Mouse (Mus musculus): ENCODE results near the gene Nol10. TPM values are rescaled to one million over a fixed set of nuclear protein-coding genes. Genes with fewer than 3 reads are reported as not detected.

The Nol10 gene
- polyA plus RNA-seq, 1 experiment from 2014 or later, result 36.1 TPM

DNA sequence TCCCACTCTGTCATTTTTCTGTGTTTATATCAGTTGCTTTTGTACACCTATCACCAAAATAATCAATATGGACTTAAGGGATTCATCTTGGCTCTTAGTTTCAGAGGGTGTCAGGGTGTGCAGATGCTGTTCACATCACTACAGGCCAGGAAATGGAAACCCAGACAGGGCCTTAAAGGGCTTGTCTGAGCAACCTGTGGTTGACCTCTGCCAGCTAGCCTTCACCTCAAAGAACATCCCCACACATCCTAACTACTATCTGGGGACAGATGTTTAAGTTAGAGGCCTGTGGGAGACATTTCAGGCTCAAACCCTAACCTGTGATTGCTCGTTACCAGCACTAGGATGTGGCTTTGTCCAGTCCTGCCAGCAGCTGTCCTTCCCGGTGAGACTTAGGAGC lies 82.3 kb downstream of the Nol10 start:
- peaks cover 2% of the 10 kb centered on the region; the same call in 1 of the 2 replicates for H3K36me3 ChIP-seq (ENCODE audit: control insufficient read depth, insufficient read depth, low read length)
- no peak overlapping the region for H3K4me2 ChIP-seq (ENCODE audit: low read depth, low read length, severe bottlenecking)
- 90% methylated on average over 2 of the region's 2 CpGs for WGBS

DNA sequence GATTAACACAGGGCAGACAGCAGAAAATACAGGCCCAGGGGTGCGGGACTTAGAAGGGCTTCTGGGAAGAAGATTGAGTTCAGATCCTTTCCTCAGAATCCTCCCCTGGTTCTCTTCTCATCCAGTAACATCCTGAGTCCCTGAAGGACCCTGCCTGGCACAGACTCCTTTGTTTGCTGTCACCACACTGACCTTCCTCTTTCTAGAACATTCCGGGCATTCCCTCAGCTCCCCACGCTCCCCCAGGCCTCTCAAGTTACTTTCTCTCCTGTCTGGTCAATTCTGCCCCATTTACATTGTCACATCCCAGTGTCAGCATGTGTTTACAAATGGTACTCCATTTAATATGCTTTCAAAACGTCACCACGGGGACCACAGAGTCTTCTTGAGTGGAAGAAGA lies 82.9 kb downstream of the Nol10 start:
- H3K27me3 ChIP-seq (ENCODE audit: control insufficient read depth, insufficient read depth, low read length), result no peaks in the 10 kb centered on the region
- 87% methylated on average over 5 of the region's 5 CpGs for WGBS
- no peak overlapping the region for H3K4me3 ChIP-seq (ENCODE audit: low read depth, low read length)
- H3K4me2 ChIP-seq (ENCODE audit: low read depth, low read length, severe bottlenecking), result no peak overlapping the region
- no peak overlapping the region for H3K9ac ChIP-seq (ENCODE audit: low read length)
- no peak for DNase-seq (ENCODE audit: low spot score)
- H3K27ac ChIP-seq (ENCODE audit: low read depth, low read length), result no peak overlapping the region
- H3K9me3 ChIP-seq (ENCODE audit: control insufficient read depth, low read length), result no peaks in the 10 kb centered on the region
- ATAC-seq (replicated peaks; ENCODE audit: low FRiP score), result no peak
- H3K36me3 ChIP-seq (ENCODE audit: control insufficient read depth, insufficient read depth, low read length), result peaks cover 2% of the 10 kb centered on the region; the same call in 1 of the 2 replicates
- no peaks in the 10 kb centered on the region for H3K4me1 ChIP-seq (replicated peaks; ENCODE audit: control insufficient read depth, insufficient read depth, low read length)

More for the DNA sequence above, 82.3 kb downstream of the Nol10 start:
- Histone ChIP-seq H3K9ac (ENCODE audit: low read length) (no peak overlapping the region), H3K27ac (ENCODE audit: low read depth, low read length) (no peak overlapping the region), H3K27me3 (ENCODE audit: control insufficient read depth, insufficient read depth, low read length) (no peaks in the 10 kb centered on the region), H3K4me3 (ENCODE audit: low read depth, low read length) (no peak overlapping the region), H3K9me3 (ENCODE audit: control insufficient read depth, low read length) (no peaks in the 10 kb centered on the region), H3K4me1 (replicated peaks; ENCODE audit: control insufficient read depth, insufficient read depth, low read length) (no peaks in the 10 kb centered on the region)
- DNase-seq (ENCODE audit: low spot score), result no peak
- no peak for ATAC-seq (replicated peaks; ENCODE audit: low FRiP score)

DNA sequence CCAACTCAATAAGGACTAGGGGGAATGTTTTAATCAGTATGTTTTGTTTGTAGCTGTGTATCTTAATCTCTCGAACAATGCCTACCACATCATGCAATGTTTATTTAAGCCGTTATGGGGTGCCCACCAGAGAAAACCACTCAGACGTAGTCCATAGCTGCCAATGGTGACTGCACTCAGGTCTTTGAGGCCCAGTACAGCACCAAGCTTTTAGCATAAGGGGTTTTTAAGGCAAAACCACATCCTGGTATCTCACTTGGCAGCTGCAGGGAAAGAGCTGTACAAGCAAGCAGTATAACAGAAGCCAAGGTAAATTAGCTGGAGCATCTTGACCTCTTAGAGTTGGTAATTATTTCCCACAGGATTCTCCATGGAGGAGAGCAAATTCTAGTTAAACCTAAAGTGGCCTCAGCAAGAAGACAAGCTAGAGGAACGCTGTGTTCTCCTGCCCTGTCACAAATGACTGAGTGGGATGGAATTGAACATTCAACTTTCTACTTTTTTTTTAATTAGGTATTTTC lies 83.6 kb downstream of the Nol10 start:
- Histone ChIP-seq H3K27ac (ENCODE audit: low read depth, low read length) (no peak overlapping the region), H3K4me2 (ENCODE audit: low read depth, low read length, severe bottlenecking) (no peak overlapping the region), H3K36me3 (ENCODE audit: control insufficient read depth, insufficient read depth, low read length) (peaks cover 2% of the 10 kb centered on the region; the same call in 1 of the 2 replicates), H3K4me3 (ENCODE audit: low read depth, low read length) (no peak overlapping the region), H3K4me1 (replicated peaks; ENCODE audit: control insufficient read depth, insufficient read depth, low read length) (no peaks in the 10 kb centered on the region), H3K9me3 (ENCODE audit: control insufficient read depth, low read length) (no peaks in the 10 kb centered on the region), H3K27me3 (ENCODE audit: control insufficient read depth, insufficient read depth, low read length) (no peaks in the 10 kb centered on the region), H3K9ac (ENCODE audit: low read length) (no peak overlapping the region)
- DNase-seq (ENCODE audit: low spot score) (no peak), ATAC-seq (replicated peaks; ENCODE audit: low FRiP score) (no peak)
- 85% methylated on average over 4 of the region's 4 CpGs for WGBS

- Histone ChIP-seq H3K36me3 (ENCODE audit: control insufficient read depth, insufficient read depth, low read length) (peaks cover 2% of the 10 kb centered on the region; the same call in 1 of the 2 replicates), H3K9ac (ENCODE audit: low read length) (no peak overlapping the region), H3K4me2 (ENCODE audit: low read depth, low read length, severe bottlenecking) (no peak overlapping the region), H3K27me3 (ENCODE audit: control insufficient read depth, insufficient read depth, low read length) (no peaks in the 10 kb centered on the region), H3K9me3 (ENCODE audit: control insufficient read depth, low read length) (no peaks in the 10 kb centered on the region), H3K4me3 (ENCODE audit: low read depth, low read length) (no peak overlapping the region), H3K4me1 (replicated peaks; ENCODE audit: control insufficient read depth, insufficient read depth, low read length) (no peaks in the 10 kb centered on the region), H3K27ac (ENCODE audit: low read depth, low read length) (no peak overlapping the region)
- DNase-seq (ENCODE audit: low spot score) (no peak), ATAC-seq (replicated peaks; ENCODE audit: low FRiP score) (no peak)
- WGBS, result 94% methylated on average over 4 of the region's 4 CpGs
Measured at GRCm38 (mm10) chr12:17433712-17434111, 85.5 kb downstream of the Nol10 start.

DNA sequence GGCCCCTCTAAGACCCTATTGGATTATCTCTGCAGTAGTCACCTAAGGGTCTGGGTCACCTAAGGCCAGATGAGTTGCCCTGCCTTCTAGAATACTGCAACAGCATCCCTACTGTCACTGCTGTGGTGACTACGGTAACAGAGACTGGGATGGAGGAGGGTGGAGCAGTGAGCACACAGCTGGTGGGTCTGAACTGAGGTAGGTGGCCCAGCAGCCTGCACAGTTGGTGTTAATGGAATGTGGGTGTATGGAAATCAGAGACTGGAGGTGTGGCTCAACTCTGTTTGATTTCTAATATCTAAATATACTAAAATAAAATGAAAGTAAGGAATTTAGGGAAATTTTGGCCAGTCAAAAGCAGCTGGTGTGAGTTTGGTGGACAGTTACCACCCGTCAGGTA lies 88.2 kb downstream of the Nol10 start:
- Histone ChIP-seq H3K27me3 (ENCODE audit: control insufficient read depth, insufficient read depth, low read length) (no peaks in the 10 kb centered on the region), H3K36me3 (ENCODE audit: control insufficient read depth, insufficient read depth, low read length) (no peaks in the 10 kb centered on the region), H3K9me3 (ENCODE audit: control insufficient read depth, low read length) (no peaks in the 10 kb centered on the region), H3K4me2 (ENCODE audit: low read depth, low read length, severe bottlenecking) (no peak overlapping the region), H3K4me1 (replicated peaks; ENCODE audit: control insufficient read depth, insufficient read depth, low read length) (no peaks in the 10 kb centered on the region), H3K9ac (ENCODE audit: low read length) (no peak overlapping the region), H3K4me3 (ENCODE audit: low read depth, low read length) (no peak overlapping the region), H3K27ac (ENCODE audit: low read depth, low read length) (no peak overlapping the region)
- DNase-seq (ENCODE audit: low spot score) (no peak), ATAC-seq (replicated peaks; ENCODE audit: low FRiP score) (no peak)
- 93% methylated on average over 2 of the region's 2 CpGs for WGBS

- Histone ChIP-seq H3K9ac (ENCODE audit: low read length) (no peak overlapping the region), H3K9me3 (ENCODE audit: control insufficient read depth, low read length) (no peaks in the 10 kb centered on the region), H3K4me2 (ENCODE audit: low read depth, low read length, severe bottlenecking) (no peak overlapping the region), H3K27ac (ENCODE audit: low read depth, low read length) (no peak overlapping the region), H3K36me3 (ENCODE audit: control insufficient read depth, insufficient read depth, low read length) (no peaks in the 10 kb centered on the region), H3K27me3 (ENCODE audit: control insufficient read depth, insufficient read depth, low read length) (no peaks in the 10 kb centered on the region), H3K4me3 (ENCODE audit: low read depth, low read length) (no peak overlapping the region), H3K4me1 (replicated peaks; ENCODE audit: control insufficient read depth, insufficient read depth, low read length) (no peaks in the 10 kb centered on the region)
- DNase-seq (ENCODE audit: low spot score) (peak; percentile 39), ATAC-seq (replicated peaks; ENCODE audit: low FRiP score) (no peak)
- WGBS, result 78% methylated on average over 7 of the region's 7 CpGs
Measured at GRCm38 (mm10) chr12:17440251-17440651, 92.0 kb downstream of the Nol10 start.

- Histone ChIP-seq H3K27ac (ENCODE audit: low read depth, low read length) (no peak overlapping the region), H3K36me3 (ENCODE audit: control insufficient read depth, insufficient read depth, low read length) (no peaks in the 10 kb centered on the region), H3K9ac (ENCODE audit: low read length) (no peak overlapping the region), H3K4me1 (replicated peaks; ENCODE audit: control insufficient read depth, insufficient read depth, low read length) (no peaks in the 10 kb centered on the region), H3K27me3 (ENCODE audit: control insufficient read depth, insufficient read depth, low read length) (no peaks in the 10 kb centered on the region), H3K4me2 (ENCODE audit: low read depth, low read length, severe bottlenecking) (no peak overlapping the region), H3K4me3 (ENCODE audit: low read depth, low read length) (no peak overlapping the region), H3K9me3 (ENCODE audit: control insufficient read depth, low read length) (no peaks in the 10 kb centered on the region)
- ATAC-seq (replicated peaks; ENCODE audit: low FRiP score) (0 out of 2 replicates have a peak, but pooled peaks have one; percentile 10), DNase-seq (ENCODE audit: low spot score) (peak; percentile 43)
- WGBS, result 53% methylated on average over 9 of the region's 9 CpGs
Measured at GRCm38 (mm10) chr12:17441495-17441894, 93.2 kb downstream of the Nol10 start.

GRCm38 (mm10) chr12:17444406-17444805 lies 96.1 kb downstream of the Nol10 start:
- H3K27me3 ChIP-seq (ENCODE audit: control insufficient read depth, insufficient read depth, low read length), result no peaks in the 10 kb centered on the region
- no peak overlapping the region for H3K27ac ChIP-seq (ENCODE audit: low read depth, low read length)
- H3K4me1 ChIP-seq (replicated peaks; ENCODE audit: control insufficient read depth, insufficient read depth, low read length), result no peaks in the 10 kb centered on the region
- ATAC-seq (replicated peaks; ENCODE audit: low FRiP score) (no peak), DNase-seq (ENCODE audit: low spot score) (no peak)
- no peaks in the 10 kb centered on the region for H3K9me3 ChIP-seq (ENCODE audit: control insufficient read depth, low read length)
- WGBS, result 75% methylated on average over 11 of the region's 11 CpGs
- no peaks in the 10 kb centered on the region for H3K36me3 ChIP-seq (ENCODE audit: control insufficient read depth, insufficient read depth, low read length)
- H3K4me3 ChIP-seq (ENCODE audit: low read depth, low read length), result no peak overlapping the region
- no peak overlapping the region for H3K9ac ChIP-seq (ENCODE audit: low read length)
- no peak overlapping the region for H3K4me2 ChIP-seq (ENCODE audit: low read depth, low read length, severe bottlenecking)

DNA sequence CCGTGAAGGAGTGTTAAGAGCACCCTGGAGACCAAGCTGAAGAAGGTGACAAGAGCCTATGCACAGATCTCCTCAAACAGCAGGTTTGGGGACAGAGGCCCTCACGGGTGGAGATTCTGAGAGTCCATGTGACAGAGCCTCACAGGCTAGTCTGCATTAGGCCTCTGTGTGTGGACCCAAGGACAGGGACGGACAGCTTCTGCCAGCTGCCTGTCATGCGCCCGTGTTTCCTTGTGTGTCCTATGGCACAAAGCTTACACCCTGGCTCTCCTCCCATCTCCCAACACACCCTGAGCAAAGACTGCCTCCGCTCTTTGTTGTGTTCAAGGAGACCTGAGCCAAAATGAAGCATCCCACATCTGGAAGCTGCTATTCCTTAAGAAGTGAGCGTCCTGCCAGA lies 97.0 kb downstream of the Nol10 start:
- no peak overlapping the region for H3K27ac ChIP-seq (ENCODE audit: low read depth, low read length)
- no peaks in the 10 kb centered on the region for H3K36me3 ChIP-seq (ENCODE audit: control insufficient read depth, insufficient read depth, low read length)
- H3K4me1 ChIP-seq (replicated peaks; ENCODE audit: control insufficient read depth, insufficient read depth, low read length), result no peaks in the 10 kb centered on the region
- H3K9me3 ChIP-seq (ENCODE audit: control insufficient read depth, low read length), result no peaks in the 10 kb centered on the region
- H3K9ac ChIP-seq (ENCODE audit: low read length), result no peak overlapping the region
- DNase-seq (ENCODE audit: low spot score) (no peak), ATAC-seq (replicated peaks; ENCODE audit: low FRiP score) (no peak)
- H3K27me3 ChIP-seq (ENCODE audit: control insufficient read depth, insufficient read depth, low read length), result no peaks in the 10 kb centered on the region
- H3K4me2 ChIP-seq (ENCODE audit: low read depth, low read length, severe bottlenecking), result no peak overlapping the region
- WGBS, result 92% methylated on average over 7 of the region's 7 CpGs
- H3K4me3 ChIP-seq (ENCODE audit: low read depth, low read length), result no peak overlapping the region

Data from forebrain, embryonic 11.5 days (tissue).